In the genomic region with DNA sequence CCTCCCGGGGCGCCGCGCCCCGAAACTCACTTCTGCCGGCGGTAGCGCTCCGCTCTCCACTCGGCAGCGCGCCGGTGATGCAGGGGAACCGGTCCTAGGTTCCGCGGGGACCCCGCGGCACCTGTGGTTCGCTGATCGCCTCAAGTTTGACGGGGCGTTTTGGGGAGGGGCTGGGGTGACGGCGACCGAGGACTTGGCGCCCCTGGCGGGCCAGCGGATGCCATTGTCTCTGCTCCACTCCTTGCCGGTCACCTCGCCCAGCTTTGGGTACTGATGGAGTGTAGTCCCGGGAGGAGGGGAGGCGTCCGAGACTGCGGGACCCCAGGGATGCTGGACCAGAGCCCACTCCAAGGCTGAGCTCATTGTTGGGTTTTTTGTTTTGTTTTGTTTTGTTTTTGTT, we compare ENCODE assay signal across 8 mouse cellular contexts. TPM values are rescaled to one million over a fixed set of nuclear protein-coding genes. Genes with fewer than 3 reads are reported as not detected.
DNase-seq lines count a peak whose midpoint lies in the region; ATAC-seq and TF ChIP-seq lines count a peak whose summit lies in the region.

No protein-coding gene starts in this region.

- peak overlapping the region; percentile 57 for H3K4me2 ChIP-seq in hindbrain, postnatal 0 days (ENCODE audit: low read depth, low read length)
- H3K4me2 ChIP-seq in limb, embryonic 13.5 days (replicated peaks): peak overlapping the region; percentile 62
- peak overlapping the region; percentile 48 for H3K4me2 ChIP-seq in midbrain, embryonic 12.5 days (replicated peaks)
- H3K4me2 ChIP-seq in stomach, postnatal 0 days (replicated peaks; ENCODE audit: low read depth): peak overlapping the region; percentile 51

- H3K27ac ChIP-seq in cerebellum, adult 2 months (ENCODE audit: insufficient read depth, low read length): no peak overlapping the region; the same call in 1 of the 2 replicates
- H3K27ac ChIP-seq in hindbrain, postnatal 0 days: peak overlapping the region; percentile 83
- peak overlapping the region; percentile 73 for H3K27ac ChIP-seq in limb, embryonic 13.5 days
- H3K27ac ChIP-seq in midbrain, embryonic 12.5 days (replicated peaks): peak overlapping the region; percentile 92
- peak overlapping the region; percentile 63; the same call in 1 of the 2 replicates for H3K27ac ChIP-seq in stomach, postnatal 0 days (replicated peaks)

- no peak for TF ChIP-seq POLR2A in cerebellum, adult 2 months (IDR thresholded peaks at IDR 0.05; ENCODE audit: borderline replicate concordance, insufficient read depth, low read length)

- peak overlapping the region; percentile 58 for H3K9ac ChIP-seq in hindbrain, postnatal 0 days (replicated peaks; ENCODE audit: low read length)
- H3K9ac ChIP-seq in limb, embryonic 13.5 days: peak overlapping the region; percentile 72
- peak overlapping the region; percentile 67 for H3K9ac ChIP-seq in midbrain, embryonic 12.5 days (replicated peaks)
- H3K9ac ChIP-seq in stomach, postnatal 0 days (ENCODE audit: low read length): peak overlapping the region; percentile 57

- no peak for TF ChIP-seq EP300 in stomach, postnatal 0 days (optimal IDR thresholded peaks at IDR 0.05)

- no peaks in the 10 kb centered on the region for H3K9me3 ChIP-seq in hindbrain, postnatal 0 days (ENCODE audit: low read length)
- no peaks in the 10 kb centered on the region for H3K9me3 ChIP-seq in limb, embryonic 13.5 days
- no peaks in the 10 kb centered on the region for H3K9me3 ChIP-seq in midbrain, embryonic 12.5 days
- no peaks in the 10 kb centered on the region for H3K9me3 ChIP-seq in stomach, postnatal 0 days (ENCODE audit: control insufficient read depth, low read length)

- H3K36me3 ChIP-seq in hindbrain, postnatal 0 days (ENCODE audit: insufficient read depth, low read length): no peaks in the 10 kb centered on the region
- no peaks in the 10 kb centered on the region for H3K36me3 ChIP-seq in limb, embryonic 13.5 days
- H3K36me3 ChIP-seq in midbrain, embryonic 12.5 days: 0 out of 2 replicates have a peak, but pooled peaks cover 4% of the 10 kb centered on the region
- no peaks in the 10 kb centered on the region for H3K36me3 ChIP-seq in stomach, postnatal 0 days (ENCODE audit: control insufficient read depth, insufficient read depth, low read length)

- ATAC-seq in hindbrain, postnatal 0 days: peak; percentile 19
- ATAC-seq in limb, embryonic 13.5 days (ENCODE audit: low FRiP score, low read depth): peak; percentile 18; the same call in 1 of the 2 replicates
- ATAC-seq in midbrain, embryonic 12.5 days (ENCODE audit: low FRiP score, low read depth): peak; percentile 58
- no peak for ATAC-seq in stomach, postnatal 0 days (ENCODE audit: low FRiP score, low TSS enrichment)

- no peaks in the 10 kb centered on the region for H3K27me3 ChIP-seq in cerebellum, adult 2 months (ENCODE audit: control insufficient read depth, insufficient read depth, low read length)
- H3K27me3 ChIP-seq in hindbrain, postnatal 0 days (ENCODE audit: insufficient read depth, low read length): no peaks in the 10 kb centered on the region
- H3K27me3 ChIP-seq in limb, embryonic 13.5 days: peaks cover 16% of the 10 kb centered on the region; the same call in 1 of the 2 replicates
- peaks cover 5% of the 10 kb centered on the region for H3K27me3 ChIP-seq in midbrain, embryonic 12.5 days
- H3K27me3 ChIP-seq in stomach, postnatal 0 days (ENCODE audit: control insufficient read depth, insufficient read depth, low read length): no peaks in the 10 kb centered on the region

- no peaks in the 10 kb centered on the region for H3K4me1 ChIP-seq in cerebellum, adult 2 months (ENCODE audit: control insufficient read depth, insufficient read depth, low read length)
- no peaks in the 10 kb centered on the region for H3K4me1 ChIP-seq in hindbrain, postnatal 0 days (ENCODE audit: insufficient read depth, low read length)
- no peaks in the 10 kb centered on the region for H3K4me1 ChIP-seq in limb, embryonic 13.5 days
- no peaks in the 10 kb centered on the region for H3K4me1 ChIP-seq in midbrain, embryonic 12.5 days
- no peaks in the 10 kb centered on the region for H3K4me1 ChIP-seq in stomach, postnatal 0 days (replicated peaks; ENCODE audit: control insufficient read depth, insufficient read depth)

- DNase-seq in ovary, adult 18-20 months (ENCODE audit: low spot score): peak; percentile 7
- DNase-seq in ovary, postnatal 10 days (ENCODE audit: low spot score): no peak
- peak; percentile 52 to 58 for DNase-seq in cerebellum, adult 2 months
- peak; percentile 35 for DNase-seq in forelimb bud, embryonic 11.5 days (ENCODE audit: low read depth, low spot score)
- peak; percentile 47 for DNase-seq in hindbrain, postnatal 0 days (ENCODE audit: low spot score)
- no peak for DNase-seq in stomach, postnatal 0 days (ENCODE audit: low spot score)

- TF ChIP-seq CTCF in cerebellum, adult 2 months (IDR thresholded peaks at IDR 0.05; ENCODE audit: borderline replicate concordance, insufficient read depth, low read depth, low read length): no peak
- TF ChIP-seq CTCF in hindbrain, postnatal 0 days (IDR thresholded peaks at IDR 0.05; ENCODE audit: low read depth): peak; percentile 31; the same call in 1 of the 2 replicates
- peak; percentile 29; the same call in 1 of the 2 replicates for TF ChIP-seq CTCF in stomach, postnatal 0 days (IDR thresholded peaks at IDR 0.05; ENCODE audit: low read depth)

- H3K4me3 ChIP-seq in cerebellum, adult 2 months (replicated peaks; ENCODE audit: insufficient read depth, low read depth, low read length): peak overlapping the region; percentile 77
- peak overlapping the region; percentile 62 for H3K4me3 ChIP-seq in hindbrain, postnatal 0 days (ENCODE audit: low read length)
- peak overlapping the region; percentile 63 for H3K4me3 ChIP-seq in limb, embryonic 13.5 days
- H3K4me3 ChIP-seq in midbrain, embryonic 12.5 days: peak overlapping the region; percentile 64
- peak overlapping the region; percentile 58 for H3K4me3 ChIP-seq in stomach, postnatal 0 days (ENCODE audit: low read depth, low read length)

- WGBS in cerebellum, adult 2 months: 19% methylated on average over 33 of the region's 34 CpGs
- WGBS in hindbrain, postnatal 0 days: 27% methylated on average over 31 of the region's 34 CpGs
- 21% methylated on average over 26 of the region's 34 CpGs for WGBS in limb, embryonic 13.5 days
- WGBS in midbrain, embryonic 12.5 days: 22% methylated on average over 34 of the region's 34 CpGs
- 26% methylated on average over 14 of the region's 34 CpGs for WGBS in stomach, postnatal 0 days

RNA-seq across cellular contexts. Expression of gene Ap1s2, which starts 0.6 kb away (rescaled TPM):
- 51.1 and 57.8 TPM in 2 replicates for polyA plus RNA-seq in cerebellum, adult 2 months (2012; rRNA removed)
- 45.7 and 58.4 TPM in 2 replicates for total RNA-seq in hindbrain, postnatal 0 days (2014; rRNA removed)
- polyA plus RNA-seq in hindbrain, postnatal 0 days (2015; fragmentation: Nextera tagmentation; extraction: Ambion mirVana): 124 and 125 TPM in 2 replicates
- 29.2 and 30.5 TPM in 2 replicates for polyA plus RNA-seq in limb, embryonic 13.5 days (2015; fragmentation: Nextera tagmentation; extraction: Ambion mirVana)
- 46.0 and 47.9 TPM in 2 replicates for polyA plus RNA-seq in midbrain, embryonic 12.5 days (2016; fragmentation: Nextera tagmentation; extraction: Ambion mirVana)
- polyA plus RNA-seq in stomach, postnatal 0 days (2015; fragmentation: Nextera tagmentation; extraction: Ambion mirVana): 9.4 and 9.7 TPM in 2 replicates

RNA-seq across cellular contexts. Expression of gene Zrsr2, which starts 49.1 kb away (rescaled TPM):
- polyA plus RNA-seq in cerebellum, adult 2 months (2012; rRNA removed): 32.4 and 36.8 TPM in 2 replicates
- 10.5 and 15.0 TPM in 2 replicates for total RNA-seq in hindbrain, postnatal 0 days (2014; rRNA removed)
- 87.9 and 99.3 TPM in 2 replicates for polyA plus RNA-seq in hindbrain, postnatal 0 days (2015; fragmentation: Nextera tagmentation; extraction: Ambion mirVana)
- 66.5 and 75.1 TPM in 2 replicates for polyA plus RNA-seq in limb, embryonic 13.5 days (2015; fragmentation: Nextera tagmentation; extraction: Ambion mirVana)
- 70.3 and 74.3 TPM in 2 replicates for polyA plus RNA-seq in midbrain, embryonic 12.5 days (2016; fragmentation: Nextera tagmentation; extraction: Ambion mirVana)
- 34.8 and 40.3 TPM in 2 replicates for polyA plus RNA-seq in stomach, postnatal 0 days (2015; fragmentation: Nextera tagmentation; extraction: Ambion mirVana)

Comparison
In these comparisons a context has a peak if more than half of its experiments do, and no peak if none do; other contexts are left out.
1. DNase-seq: peak in ovary, adult 18-20 months (single experiment), cerebellum, adult 2 months (2 of 2), forelimb bud, embryonic 11.5 days (single experiment) and hindbrain, postnatal 0 days (single experiment); none in ovary, postnatal 10 days (single experiment) and stomach, postnatal 0 days (single experiment).
2. Peak in every context shown above with its lines, with median percentiles within 50 percentile points of each other: H3K4me3 ChIP-seq, H3K4me2 ChIP-seq and H3K9ac ChIP-seq.